ENCODE assay signal across 14 mouse cellular contexts in genomic region chr8:11399706-11400105, GRCm38 (mm10).
DNase-seq lines count a peak whose midpoint lies in the region; ATAC-seq and TF ChIP-seq lines count a peak whose summit lies in the region.
"Had no signal": no experiment of that assay in that cellular context is flagged by ENCODE, and none has a peak within 500 bp of the region (broad histone marks: within the 10 kb centered on the region; RNA-seq: fewer than 3 reads in every experiment).

No protein-coding gene starts in this region.

- H3K4me3 ChIP-seq in forebrain, embryonic 12.5 days (replicated peaks): no peak overlapping the region
- H3K4me3 ChIP-seq in forebrain, embryonic 16.5 days (replicated peaks; ENCODE audit: low read length): no peak overlapping the region
- H3K4me3 ChIP-seq in kidney, embryonic 16.5 days (ENCODE audit: low read length): no peak overlapping the region
- H3K4me3 ChIP-seq in embryonic facial prominence, embryonic 10.5 days: no peak overlapping the region
- no peak overlapping the region for H3K4me3 ChIP-seq in limb, embryonic 14.5 days (replicated peaks; ENCODE audit: low read length)
- H3K4me3 ChIP-seq: hindbrain, embryonic 15.5 days; liver, embryonic 13.5 days; midbrain, embryonic 12.5 days had no signal

- no peak for ATAC-seq in forebrain, embryonic 12.5 days (ENCODE audit: low FRiP score)
- no peak for ATAC-seq in forebrain, embryonic 16.5 days
- ATAC-seq in kidney, embryonic 16.5 days (ENCODE audit: low FRiP score, low TSS enrichment): no peak
- ATAC-seq in limb, embryonic 14.5 days (ENCODE audit: low FRiP score, low read depth): no peak; the same call in 1 of the 2 replicates

- no peak overlapping the region for H3K9ac ChIP-seq in forebrain, embryonic 12.5 days
- no peak overlapping the region for H3K9ac ChIP-seq in forebrain, embryonic 16.5 days (replicated peaks; ENCODE audit: low read depth, low read length)
- H3K9ac ChIP-seq in kidney, embryonic 16.5 days (replicated peaks; ENCODE audit: low read length): no peak overlapping the region
- no peak overlapping the region for H3K9ac ChIP-seq in limb, embryonic 14.5 days (ENCODE audit: low read depth, low read length, severe bottlenecking)
- H3K9ac ChIP-seq: hindbrain, embryonic 15.5 days; liver, embryonic 13.5 days; midbrain, embryonic 12.5 days had no signal

- no peak for TF ChIP-seq POLR2A in limb, embryonic 14.5 days (IDR thresholded peaks at IDR 0.05; ENCODE audit: borderline replicate concordance, extremely low read depth, insufficient read depth, insufficient read length)

- no peak for DNase-seq in kidney, adult 11 months
- no peak for DNase-seq in embryonic facial prominence, embryonic 10.5 days (ENCODE audit: low spot score)
- DNase-seq in limb, embryonic 14.5 days (ENCODE audit: low spot score): peak; percentile 56
- DNase-seq in left cerebral cortex, postnatal 14 days (ENCODE audit: low spot score in 2 of 2): no peak
- DNase-seq in cerebellum, adult 9-11 months: no peak
- DNase-seq: adrenal gland, postnatal 25 days; cerebellum, adult 8-10 months; layer of hippocampus, postnatal 36 days; liver, embryonic 13.5 days had no signal

- H3K9me3 ChIP-seq in forebrain, embryonic 12.5 days: no peaks in the 10 kb centered on the region
- no peaks in the 10 kb centered on the region for H3K9me3 ChIP-seq in forebrain, embryonic 16.5 days (ENCODE audit: control insufficient read depth, low read length)
- H3K9me3 ChIP-seq in kidney, embryonic 16.5 days (ENCODE audit: low read length): no peaks in the 10 kb centered on the region
- H3K9me3 ChIP-seq in embryonic facial prominence, embryonic 10.5 days: no peaks in the 10 kb centered on the region
- H3K9me3 ChIP-seq in limb, embryonic 14.5 days (ENCODE audit: control insufficient read depth, low read length): no peaks in the 10 kb centered on the region
- H3K9me3 ChIP-seq: hindbrain, embryonic 15.5 days; liver, embryonic 13.5 days; midbrain, embryonic 12.5 days had no signal

- H3K4me1 ChIP-seq in forebrain, embryonic 12.5 days: peaks cover 9% of the 10 kb centered on the region
- H3K4me1 ChIP-seq in forebrain, embryonic 16.5 days (replicated peaks; ENCODE audit: control insufficient read depth, insufficient read depth, low read length): no peaks in the 10 kb centered on the region; the same call in 1 of the 2 replicates
- H3K4me1 ChIP-seq in kidney, embryonic 16.5 days (ENCODE audit: insufficient read depth, low read length): peaks cover 33% of the 10 kb centered on the region
- peaks cover 36% of the 10 kb centered on the region for H3K4me1 ChIP-seq in embryonic facial prominence, embryonic 10.5 days
- H3K4me1 ChIP-seq in limb, embryonic 14.5 days (ENCODE audit: control insufficient read depth, insufficient read depth, low read length): peaks cover 14% of the 10 kb centered on the region
- H3K4me1 ChIP-seq: hindbrain, embryonic 15.5 days had no signal

- whole genome bisulfite sequencing in forebrain, embryonic 12.5 days: 42% methylated on average over 8 of the region's 8 CpGs
- WGBS in forebrain, embryonic 16.5 days: 19% methylated on average over 8 of the region's 8 CpGs
- 55% methylated on average over 8 of the region's 8 CpGs for WGBS in kidney, embryonic 16.5 days
- 31% methylated on average over 8 of the region's 8 CpGs for WGBS in embryonic facial prominence, embryonic 10.5 days
- WGBS in limb, embryonic 14.5 days: 48% methylated on average over 8 of the region's 8 CpGs

- H3K4me2 ChIP-seq in forebrain, embryonic 12.5 days: no peak overlapping the region
- H3K4me2 ChIP-seq in forebrain, embryonic 16.5 days (ENCODE audit: low read length): no peak overlapping the region
- no peak overlapping the region for H3K4me2 ChIP-seq in kidney, embryonic 16.5 days (replicated peaks; ENCODE audit: low read depth, low read length)
- no peak overlapping the region for H3K4me2 ChIP-seq in limb, embryonic 14.5 days (replicated peaks; ENCODE audit: low read depth, low read length, severe bottlenecking)
- H3K4me2 ChIP-seq: hindbrain, embryonic 15.5 days; liver, embryonic 13.5 days; midbrain, embryonic 12.5 days had no signal

- intact Hi-C loops in left cerebral cortex, postnatal 14 days (cut with DNase I): no loop called here

- H3K27ac ChIP-seq in forebrain, embryonic 12.5 days: 0 out of 2 replicates have a peak overlapping the region, but pooled peaks have one; percentile 27
- no peak overlapping the region for H3K27ac ChIP-seq in forebrain, embryonic 16.5 days (ENCODE audit: low read length)
- H3K27ac ChIP-seq in kidney, embryonic 16.5 days (ENCODE audit: low read length): peak overlapping the region; percentile 85
- H3K27ac ChIP-seq in embryonic facial prominence, embryonic 10.5 days (replicated peaks): peak overlapping the region; percentile 71
- H3K27ac ChIP-seq in limb, embryonic 14.5 days (replicated peaks; ENCODE audit: low read depth, low read length): peak overlapping the region; percentile 10; the same call in 1 of the 2 replicates
- H3K27ac ChIP-seq: hindbrain, embryonic 15.5 days; liver, embryonic 13.5 days had no signal

- no peaks in the 10 kb centered on the region for H3K36me3 ChIP-seq in forebrain, embryonic 12.5 days (replicated peaks)
- H3K36me3 ChIP-seq in forebrain, embryonic 16.5 days (ENCODE audit: control insufficient read depth, insufficient read depth): no peaks in the 10 kb centered on the region
- peaks cover 33% of the 10 kb centered on the region for H3K36me3 ChIP-seq in kidney, embryonic 16.5 days (ENCODE audit: insufficient read depth, low read length)
- H3K36me3 ChIP-seq in embryonic facial prominence, embryonic 10.5 days (replicated peaks): peaks cover 59% of the 10 kb centered on the region
- H3K36me3 ChIP-seq in limb, embryonic 14.5 days (ENCODE audit: control insufficient read depth, insufficient read depth, low read length): peaks cover 7% of the 10 kb centered on the region
- H3K36me3 ChIP-seq: hindbrain, embryonic 15.5 days; liver, embryonic 13.5 days; midbrain, embryonic 12.5 days had no signal

- no peaks in the 10 kb centered on the region for H3K27me3 ChIP-seq in forebrain, embryonic 12.5 days
- no peaks in the 10 kb centered on the region for H3K27me3 ChIP-seq in forebrain, embryonic 16.5 days (replicated peaks; ENCODE audit: control insufficient read depth, insufficient read depth, low read length)
- H3K27me3 ChIP-seq in kidney, embryonic 16.5 days (ENCODE audit: insufficient read depth, low read length): no peaks in the 10 kb centered on the region
- no peaks in the 10 kb centered on the region for H3K27me3 ChIP-seq in embryonic facial prominence, embryonic 10.5 days (replicated peaks; ENCODE audit: low read depth, poor library complexity, severe bottlenecking)
- H3K27me3 ChIP-seq in limb, embryonic 14.5 days (ENCODE audit: control insufficient read depth, insufficient read depth, low read length): no peaks in the 10 kb centered on the region
- H3K27me3 ChIP-seq: hindbrain, embryonic 15.5 days; liver, embryonic 13.5 days; midbrain, embryonic 12.5 days had no signal
